Mouse (Mus musculus): ENCODE data around the gene Sh3bp2.

The Sh3bp2 gene

GRCm38 (mm10) chr5:34524511-34524910 is 1.1 kb upstream of the Sh3bp2 start:
- no peak for DNase-seq (ENCODE audit: extremely low spot score)

- no peak for DNase-seq (ENCODE audit: extremely low spot score)
Observed at GRCm38 (mm10) chr5:34526477-34526775, 788 bp downstream of the Sh3bp2 start.

GRCm38 (mm10) chr5:34527352-34527751 is 1.7 kb downstream of the Sh3bp2 start:
- no peak for DNase-seq (ENCODE audit: extremely low spot score)

GRCm38 (mm10) chr5:34528724-34529123 is 3.1 kb downstream of the Sh3bp2 start:
- DNase-seq (ENCODE audit: extremely low spot score): no peak

- DNase-seq (ENCODE audit: extremely low spot score): no peak
Observed at GRCm38 (mm10) chr5:34530116-34530515, 4.5 kb downstream of the Sh3bp2 start.

GRCm38 (mm10) chr5:34530687-34531086 is 5.0 kb downstream of the Sh3bp2 start:
- no peak for DNase-seq (ENCODE audit: extremely low spot score)

- DNase-seq (ENCODE audit: extremely low spot score): no peak
Observed at GRCm38 (mm10) chr5:34533066-34533465, 7.4 kb downstream of the Sh3bp2 start.

- DNase-seq (ENCODE audit: extremely low spot score): no peak
Observed at GRCm38 (mm10) chr5:34533820-34534219, 8.2 kb downstream of the Sh3bp2 start.

GRCm38 (mm10) chr5:34534776-34535581 is 9.3 kb downstream of the Sh3bp2 start:
- no peak for DNase-seq (ENCODE audit: extremely low spot score)

GRCm38 (mm10) chr5:34535831-34536230 is 10.2 kb downstream of the Sh3bp2 start:
- DNase-seq (ENCODE audit: extremely low spot score): no peak

- DNase-seq (ENCODE audit: extremely low spot score): no peak
Observed at GRCm38 (mm10) chr5:34538079-34538478, 12.4 kb downstream of the Sh3bp2 start.

- DNase-seq (ENCODE audit: extremely low spot score): peak; percentile 29
Observed at GRCm38 (mm10) chr5:34538527-34538926, 12.9 kb downstream of the Sh3bp2 start.

- DNase-seq (ENCODE audit: extremely low spot score): no peak
Observed at GRCm38 (mm10) chr5:34539121-34539520, 13.5 kb downstream of the Sh3bp2 start.

- DNase-seq (ENCODE audit: extremely low spot score): no peak
Observed at GRCm38 (mm10) chr5:34542166-34542565, 16.5 kb downstream of the Sh3bp2 start.

GRCm38 (mm10) chr5:34543114-34543513 is 17.5 kb downstream of the Sh3bp2 start:
- no peak for DNase-seq (ENCODE audit: extremely low spot score)

GRCm38 (mm10) chr5:34547410-34547809 is 21.8 kb downstream of the Sh3bp2 start:
- peak; percentile 30 for DNase-seq (ENCODE audit: extremely low spot score)

GRCm38 (mm10) chr5:34549135-34549482 is 23.5 kb downstream of the Sh3bp2 start:
- DNase-seq (ENCODE audit: extremely low spot score): no peak

GRCm38 (mm10) chr5:34549483-34550221 is 24.0 kb downstream of the Sh3bp2 start:
- DNase-seq (ENCODE audit: extremely low spot score): peak; percentile 76

- DNase-seq (ENCODE audit: extremely low spot score): no peak
Observed at GRCm38 (mm10) chr5:34550251-34550650, 24.6 kb downstream of the Sh3bp2 start.

- DNase-seq (ENCODE audit: extremely low spot score): no peak
Observed at GRCm38 (mm10) chr5:34551821-34552220, 26.2 kb downstream of the Sh3bp2 start.

GRCm38 (mm10) chr5:34563854-34564253 is 38.2 kb downstream of the Sh3bp2 start:
- DNase-seq (ENCODE audit: extremely low spot score): no peak

- DNase-seq (ENCODE audit: extremely low spot score): no peak
Observed at GRCm38 (mm10) chr5:34564291-34564690, 38.7 kb downstream of the Sh3bp2 start.

- no peak for DNase-seq (ENCODE audit: extremely low spot score)
Observed at GRCm38 (mm10) chr5:34565545-34566283, 40.1 kb downstream of the Sh3bp2 start.
